Mouse (Mus musculus): ENCODE measurements at regions not wholly inside any gene's neighbourhood (a gene's known extent, or its start where the extent isn't known, plus 50 kb on each side); places are given as distances from the start of the nearest gene placed in this dataset. TPM values are rescaled to one million over a fixed set of nuclear protein-coding genes. Genes with fewer than 3 reads are reported as not detected.
A peak's percentile ranks its signal among the peaks of the same experiment; 100 is the strongest.

DNA sequence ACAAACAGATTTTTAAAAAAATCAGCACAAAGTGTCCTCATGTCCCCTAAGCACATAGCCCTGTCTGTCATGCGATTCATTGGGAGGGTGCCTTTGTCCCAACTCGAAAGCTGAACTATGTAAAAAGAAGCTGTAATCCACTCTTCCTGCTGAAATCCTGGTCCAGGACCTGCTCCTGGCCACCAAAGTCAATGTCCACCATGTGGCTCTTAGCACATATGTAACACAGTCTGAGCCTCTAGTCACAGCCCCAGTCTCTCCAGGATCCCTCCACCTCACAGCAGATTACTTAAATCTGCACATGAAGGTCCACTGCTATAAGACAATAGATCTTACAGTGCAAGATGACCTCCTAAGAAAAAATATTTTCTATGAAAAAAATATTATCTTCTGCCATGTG is 108.5 kb upstream of the Fam19a5 start:
- Histone ChIP-seq H3K4me3 (no peak overlapping the region), H3K4me1 (0 out of 2 replicates have a peak, but pooled peaks cover 2% of the 10 kb centered on the region), H3K9me3 (no peaks in the 10 kb centered on the region), H3K27ac (no peak overlapping the region), H3K36me3 (replicated peaks) (no peaks in the 10 kb centered on the region), H3K27me3 (ENCODE audit: poor library complexity, severe bottlenecking) (no peaks in the 10 kb centered on the region)
- WGBS = 90% methylated on average over 2 of the region's 2 CpGs
- DNase-seq (ENCODE audit: extremely low spot score, low spot score) = no peak

DNA sequence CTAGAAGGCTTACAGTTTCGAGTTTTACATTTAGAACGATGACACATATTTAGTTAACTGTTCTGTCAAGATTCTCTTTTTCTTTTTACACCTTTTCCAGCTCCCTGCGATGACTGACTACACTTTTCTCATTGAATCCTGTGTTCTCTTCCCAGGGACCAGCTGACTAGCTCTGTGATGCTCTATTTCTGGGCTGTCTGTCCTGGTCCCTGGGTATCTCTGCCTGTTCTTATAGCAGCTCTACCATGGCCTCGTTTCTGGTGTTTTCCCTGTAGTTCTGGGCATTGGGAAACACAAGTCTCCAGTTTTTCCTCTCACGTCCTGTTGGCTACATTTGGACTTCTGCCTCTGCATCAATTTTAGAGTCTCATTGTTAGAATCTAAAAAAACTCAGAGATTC is 106.5 kb upstream of the Fam19a5 start:
- Histone ChIP-seq H3K27ac (no peak overlapping the region), H3K36me3 (replicated peaks) (no peaks in the 10 kb centered on the region), H3K27me3 (ENCODE audit: poor library complexity, severe bottlenecking) (no peaks in the 10 kb centered on the region), H3K9me3 (no peaks in the 10 kb centered on the region), H3K4me1 (no peaks in the 10 kb centered on the region), H3K4me3 (no peak overlapping the region)
- 88% methylated on average over 5 of the region's 5 CpGs for WGBS
- no peak for DNase-seq (ENCODE audit: extremely low spot score, low spot score)

DNA sequence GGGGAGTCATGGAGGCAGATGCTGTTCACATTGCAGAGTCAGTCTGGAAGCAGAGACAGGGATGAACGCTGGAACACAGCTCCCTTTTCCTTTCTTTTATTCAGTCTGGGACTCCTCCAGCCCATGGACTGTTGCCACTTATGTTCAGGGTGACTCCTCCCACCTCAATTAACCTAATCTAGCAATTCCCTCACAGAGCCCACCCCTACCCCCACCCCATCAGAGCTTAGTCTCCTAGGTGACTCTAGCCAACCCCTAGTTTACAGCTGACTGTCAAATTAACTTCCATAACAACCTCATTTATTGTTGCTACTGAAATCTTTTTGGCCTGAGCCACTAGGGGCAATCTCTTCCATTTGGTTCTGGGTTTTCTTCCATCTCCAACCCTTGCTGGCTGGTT is 85.2 kb upstream of the Fam19a5 start:
- Histone ChIP-seq H3K36me3 (replicated peaks) (no peaks in the 10 kb centered on the region), H3K27me3 (ENCODE audit: poor library complexity, severe bottlenecking) (no peaks in the 10 kb centered on the region), H3K9me3 (no peaks in the 10 kb centered on the region), H3K4me1 (peaks cover 11% of the 10 kb centered on the region), H3K27ac (no peak overlapping the region), H3K4me3 (no peak overlapping the region)
- DNase-seq (ENCODE audit: extremely low spot score, low spot score) = peak; percentile 15
- WGBS = 33% methylated on average over 1 of the region's 1 CpGs

DNA sequence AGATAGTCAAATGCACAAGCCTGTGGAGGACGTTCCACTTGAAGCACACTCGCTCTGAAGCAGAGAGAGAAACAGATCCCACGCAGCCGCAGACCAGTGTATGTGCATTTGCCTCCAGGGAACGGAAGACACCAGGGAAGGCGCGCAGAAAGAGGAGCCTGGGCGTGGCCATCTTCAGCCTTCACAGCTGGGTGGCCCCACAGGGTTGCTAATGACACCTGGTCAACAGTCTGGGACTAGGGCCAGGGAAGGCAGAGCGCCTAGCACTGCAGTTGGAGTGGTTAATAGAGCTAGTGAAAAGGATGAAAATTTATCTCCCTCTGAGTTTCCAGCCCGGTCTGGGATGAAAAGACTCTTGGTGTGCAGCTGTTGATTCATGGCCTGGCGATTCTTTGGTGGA is 67.9 kb upstream of the Fam19a5 start:
- 51% methylated on average over 11 of the region's 11 CpGs for WGBS
- Histone ChIP-seq H3K4me3 (no peak overlapping the region), H3K27ac (no peak overlapping the region), H3K27me3 (ENCODE audit: poor library complexity, severe bottlenecking) (no peaks in the 10 kb centered on the region), H3K9me3 (no peaks in the 10 kb centered on the region), H3K4me1 (no peaks in the 10 kb centered on the region), H3K36me3 (replicated peaks) (no peaks in the 10 kb centered on the region)
- no peak for DNase-seq (ENCODE audit: extremely low spot score, low spot score)

DNA sequence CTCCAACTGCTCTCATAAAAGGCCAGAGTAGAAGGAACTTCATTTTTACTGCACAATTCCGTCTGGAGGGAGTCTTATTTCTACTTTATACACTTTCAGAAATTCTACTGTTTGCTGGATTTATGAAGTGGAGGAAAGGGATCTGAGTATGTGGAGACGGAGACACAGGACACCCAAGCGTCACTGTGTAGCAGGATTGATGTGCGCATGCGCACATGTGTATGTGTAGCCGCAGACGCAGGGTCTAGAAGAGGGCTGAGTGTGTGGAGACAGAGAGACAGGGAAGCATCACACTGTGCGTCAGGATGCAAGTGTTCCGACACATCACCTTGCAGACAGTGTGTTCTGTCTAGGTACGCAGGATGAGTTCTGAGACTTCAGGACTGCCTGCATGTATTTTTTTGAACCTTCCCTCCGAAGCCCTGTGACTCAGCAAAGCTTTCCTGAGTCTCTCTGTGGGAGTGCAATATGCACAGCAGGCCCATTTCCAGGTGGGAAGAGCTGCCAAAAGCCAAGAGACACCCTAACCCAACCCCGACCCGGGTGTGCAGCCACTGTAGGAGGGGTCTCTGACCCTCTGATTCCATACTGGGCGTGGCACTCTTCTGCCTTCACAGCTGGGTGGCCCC is 67.1 kb upstream of the Fam19a5 start:
- no peak overlapping the region for H3K27ac ChIP-seq
- no peak for DNase-seq (ENCODE audit: extremely low spot score, low spot score)
- 88% methylated on average over 14 of the region's 14 CpGs for WGBS

DNA sequence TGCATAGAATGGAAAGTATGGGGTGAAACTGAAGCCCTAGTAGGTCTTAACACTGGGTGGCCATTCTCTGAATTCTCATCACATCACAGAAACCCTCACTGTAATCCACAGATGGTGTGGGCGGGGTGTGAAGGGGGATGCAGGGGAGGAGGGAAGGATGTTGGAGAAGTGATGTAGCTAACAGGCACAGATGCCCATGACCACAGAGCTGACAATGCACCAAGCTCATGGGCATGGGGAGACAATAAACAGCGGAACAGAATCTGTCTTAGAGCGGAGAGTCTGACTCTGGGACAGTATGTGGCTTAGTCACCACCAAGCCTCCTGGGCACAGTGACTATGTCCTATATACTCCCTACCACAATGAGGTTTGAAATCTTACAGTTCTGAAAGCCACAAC is 63.3 kb upstream of the Fam19a5 start:
- 93% methylated on average over 3 of the region's 3 CpGs for WGBS
- Histone ChIP-seq H3K27ac (no peak overlapping the region), H3K9me3 (no peaks in the 10 kb centered on the region), H3K4me1 (peaks cover 14% of the 10 kb centered on the region), H3K4me3 (no peak overlapping the region), H3K27me3 (ENCODE audit: poor library complexity, severe bottlenecking) (no peaks in the 10 kb centered on the region), H3K36me3 (replicated peaks) (no peaks in the 10 kb centered on the region)
- DNase-seq (ENCODE audit: extremely low spot score, low spot score) = no peak

More for the DNA sequence above, 67.1 kb upstream of the Fam19a5 start:
- H3K27me3 ChIP-seq (ENCODE audit: poor library complexity, severe bottlenecking) = no peaks in the 10 kb centered on the region
- no peaks in the 10 kb centered on the region for H3K36me3 ChIP-seq (replicated peaks)
- H3K4me3 ChIP-seq = no peak overlapping the region
- H3K9me3 ChIP-seq = no peaks in the 10 kb centered on the region
- H3K4me1 ChIP-seq = 0 out of 2 replicates have a peak, but pooled peaks cover 2% of the 10 kb centered on the region

Small RNAs in the stretch of these regions (microRNA-seq; reads per million reads assigned to microRNA genes)
- not detected for gene Gm23416
